Mouse (Mus musculus) kidney, postnatal 4 days (tissue): ENCODE results near the gene Rae1.

ENCODE experiments used
- DNase-seq, 2 experiments: peaks; one replicate each; pipeline ENCODE4 v3.0.0; 2021; ENCODE audit warnings: mixed read lengths in 2 of 2

Gene Rae1

GRCm38 (mm10) chr2:173027824-173028495 lies 28.0 kb downstream of the Rae1 start:
- DNase-seq, result no peak

GRCm38 (mm10) chr2:173028508-173029031 lies 28.7 kb downstream of the Rae1 start:
- no peak for DNase-seq

- no peak for DNase-seq
These were observed 30.8 kb downstream of the Rae1 start for GRCm38 (mm10) chr2:173030591-173031338.

- DNase-seq, result no peak
These were observed 33.6 kb downstream of the Rae1 start for GRCm38 (mm10) chr2:173033531-173033930.

- DNase-seq, result no peak
These were observed 35.1 kb downstream of the Rae1 start for GRCm38 (mm10) chr2:173034998-173035397.

GRCm38 (mm10) chr2:173035653-173036052 lies 35.7 kb downstream of the Rae1 start:
- DNase-seq, result no peak

- DNase-seq, result no peak
These were observed 36.1 kb downstream of the Rae1 start for GRCm38 (mm10) chr2:173036055-173036454.

- DNase-seq, result no peak
These were observed 36.7 kb downstream of the Rae1 start for GRCm38 (mm10) chr2:173036611-173037010.

GRCm38 (mm10) chr2:173037347-173037746 lies 37.4 kb downstream of the Rae1 start:
- no peak for DNase-seq

- DNase-seq, result no peak
These were observed 38.1 kb downstream of the Rae1 start for GRCm38 (mm10) chr2:173037827-173038607.

GRCm38 (mm10) chr2:173039041-173039440 lies 39.1 kb downstream of the Rae1 start:
- no peak for DNase-seq

- no peak for DNase-seq
These were observed 40.9 kb downstream of the Rae1 start for GRCm38 (mm10) chr2:173040803-173041202.

GRCm38 (mm10) chr2:173041242-173041641 lies 41.3 kb downstream of the Rae1 start:
- DNase-seq, result no peak

GRCm38 (mm10) chr2:173041893-173042292 lies 42.0 kb downstream of the Rae1 start:
- no peak for DNase-seq

GRCm38 (mm10) chr2:173042504-173043162 lies 42.7 kb downstream of the Rae1 start:
- peak in 1 of 2 experiments; percentile 49 for DNase-seq

- DNase-seq, result no peak
These were observed 44.5 kb downstream of the Rae1 start for GRCm38 (mm10) chr2:173044198-173044970.

GRCm38 (mm10) chr2:173046582-173047297 lies 46.8 kb downstream of the Rae1 start:
- peak; percentile 29 to 39 for DNase-seq

GRCm38 (mm10) chr2:173047471-173047870 lies 47.6 kb downstream of the Rae1 start:
- peak; percentile 40 to 61 for DNase-seq

- no peak for DNase-seq
These were observed 48.3 kb downstream of the Rae1 start for GRCm38 (mm10) chr2:173048041-173048745.

- DNase-seq, result no peak
These were observed 49.3 kb downstream of the Rae1 start for GRCm38 (mm10) chr2:173049231-173049630.
